Mouse (Mus musculus) urinary bladder, postnatal 36 days (tissue): ENCODE measurements around the gene Slc17a5.
A peak's percentile ranks its signal among the peaks of the same experiment; 100 is the strongest.

Experiments used
- DNase-seq, 2 experiments: peaks; one replicate each; pipeline ENCODE4 v3.0.0; 2022; ENCODE audit warnings: low spot score in 2 of 2, mixed read lengths in 1 of 2

Gene Slc17a5

DNA sequence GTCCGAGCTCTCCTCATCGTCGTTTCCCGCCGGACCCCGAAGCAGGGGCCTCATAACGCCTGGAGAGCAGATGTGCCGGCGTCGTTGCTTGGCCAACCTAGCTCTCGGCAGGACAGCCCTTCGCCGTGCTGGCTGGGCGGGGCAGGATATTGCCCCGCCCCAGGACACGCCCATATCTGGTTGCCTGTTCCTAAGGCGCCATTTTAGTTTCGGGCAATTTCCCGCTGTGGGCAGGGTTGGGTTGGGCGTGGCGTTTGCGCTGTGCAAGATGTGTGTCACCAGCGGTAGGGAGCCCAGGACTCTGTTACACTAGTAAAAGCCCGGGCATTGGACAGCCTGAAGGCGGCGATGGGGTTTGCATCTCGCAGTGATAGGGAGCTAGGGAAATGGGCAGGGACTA lies at the start of gene Slc17a5:
TSS of gene Slc17a5 (minus strand) at position 128 of the 400 bp plus-strand sequence.
- peak; percentile 93 for DNase-seq

GRCm38 (mm10) chr9:78633976-78634375 lies 46.1 kb upstream of the Slc17a5 start:
- no peak for DNase-seq

DNA sequence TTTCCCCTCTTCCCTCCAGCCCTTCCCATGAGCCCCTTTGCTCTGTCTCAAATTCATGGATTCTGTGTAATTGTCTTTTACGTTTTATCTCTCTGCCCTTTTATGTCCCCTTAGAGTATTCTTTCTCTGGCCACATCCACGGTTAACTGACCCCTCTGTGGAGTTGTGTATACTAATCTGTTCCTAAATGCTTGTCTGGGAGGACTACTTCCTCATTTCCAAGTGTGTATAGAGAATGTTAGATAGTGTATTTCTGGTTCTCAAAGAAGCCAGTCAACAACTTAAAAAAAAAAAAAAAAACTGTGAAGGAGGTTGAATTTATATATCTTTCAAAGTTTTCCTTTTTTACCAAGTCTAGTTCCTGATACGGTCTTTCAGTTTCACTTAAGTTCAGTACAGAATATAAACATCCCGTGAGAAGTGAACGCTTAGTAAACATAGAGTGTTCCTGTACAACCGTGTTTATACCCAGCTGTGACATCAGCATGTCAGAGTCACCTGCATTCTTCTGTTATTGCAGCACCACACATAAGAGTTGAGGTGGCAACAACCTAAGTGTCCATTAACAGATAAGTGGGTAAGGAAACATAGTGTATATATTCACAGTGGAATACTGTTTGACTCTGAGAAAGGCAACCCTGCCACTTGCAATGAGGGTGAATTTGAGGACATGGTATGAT lies 44.1 kb upstream of the Slc17a5 start:
- DNase-seq: no peak

DNA sequence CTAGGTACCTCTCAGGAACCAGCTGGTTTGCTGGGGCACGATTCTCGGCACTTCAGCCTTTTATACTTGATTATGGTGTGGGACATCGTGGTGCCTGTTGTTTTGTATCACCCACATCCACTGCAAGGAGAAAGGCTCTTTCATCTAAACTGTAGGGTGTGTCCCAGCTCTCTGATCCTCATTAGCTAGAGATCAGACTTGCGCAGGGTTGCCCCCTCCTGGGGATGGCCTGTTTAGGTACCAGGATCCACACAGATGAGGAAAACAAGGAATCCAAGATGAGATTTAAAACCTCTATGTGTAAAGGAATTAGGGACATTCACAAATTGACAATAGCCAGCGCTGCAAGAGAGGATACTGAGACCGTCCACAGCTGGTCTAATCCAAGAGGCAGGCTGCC lies 42.1 kb upstream of the Slc17a5 start:
- DNase-seq: no peak

DNA sequence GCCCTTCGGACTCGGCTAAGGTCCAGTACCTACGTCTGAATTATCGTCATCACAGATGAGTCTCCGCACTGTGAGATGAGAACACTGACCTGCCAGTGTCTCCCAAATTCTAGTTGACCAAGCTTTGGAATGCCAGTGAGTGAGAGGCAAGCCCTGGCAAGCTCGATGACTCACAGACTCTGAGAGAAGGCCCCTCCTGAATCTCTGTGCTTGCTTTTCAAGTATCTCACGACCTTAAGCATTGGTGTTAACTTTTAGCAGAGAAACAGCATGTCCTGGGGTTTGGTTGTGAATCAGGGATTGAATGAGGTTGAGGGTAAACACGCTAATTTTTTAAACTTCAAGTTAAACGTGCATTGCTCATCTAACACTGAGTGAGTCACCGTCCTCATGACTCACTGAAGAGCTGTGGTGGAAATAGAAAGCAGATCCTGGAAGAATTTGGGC lies 35.5 kb upstream of the Slc17a5 start:
- peak; percentile 47 to 56 for DNase-seq

DNA sequence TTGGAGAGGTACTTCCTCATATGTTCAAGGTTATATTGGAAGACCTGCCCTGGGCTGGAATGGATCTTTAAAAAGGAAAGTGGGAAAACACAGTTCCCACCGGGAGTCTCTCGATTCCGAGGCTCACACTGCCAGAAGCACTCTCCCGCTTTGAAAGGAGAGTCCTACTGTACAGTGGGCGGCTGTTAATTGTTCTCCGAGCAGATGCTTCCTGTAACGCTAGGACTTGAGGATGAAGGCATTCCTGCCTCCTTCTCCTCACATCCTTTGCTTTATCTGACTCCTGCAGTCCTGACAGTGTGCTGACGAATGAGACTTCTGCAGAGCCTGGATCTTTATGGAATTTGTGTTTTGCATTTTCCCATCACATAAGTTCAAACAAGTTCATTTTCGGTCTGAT lies 31.4 kb upstream of the Slc17a5 start:
- DNase-seq: no peak

DNA sequence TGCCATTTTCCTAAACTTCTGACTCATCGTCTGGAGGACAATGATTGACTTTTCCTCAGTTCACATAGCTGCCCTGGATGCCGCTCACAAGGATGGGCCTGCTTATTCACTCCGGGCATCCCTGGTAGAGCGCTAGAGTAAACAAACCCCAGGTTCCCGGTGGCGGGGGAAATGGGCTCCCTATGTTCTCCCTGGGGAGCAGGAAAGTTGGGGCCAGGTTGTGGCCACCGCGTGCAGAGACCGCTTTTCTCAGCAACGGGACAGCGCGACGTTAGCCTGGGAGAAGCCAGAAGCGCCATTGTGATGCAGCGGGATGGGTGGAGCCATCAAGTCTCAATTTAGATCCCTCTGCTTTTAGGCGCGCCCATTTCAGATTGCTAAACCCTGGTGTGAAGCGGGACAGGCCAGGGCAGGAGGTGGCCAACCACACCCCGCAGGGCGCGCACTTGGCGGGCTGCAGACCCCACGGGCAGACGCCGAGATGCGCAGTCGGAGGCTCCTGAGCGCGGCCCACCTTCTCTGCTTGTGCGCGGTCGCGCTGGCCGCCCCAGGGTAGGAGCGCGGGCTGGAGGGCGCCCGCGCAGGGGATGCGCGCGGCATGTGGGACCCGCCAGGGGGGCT lies 27.7 kb upstream of the Slc17a5 start, which contains the start of gene Cd109:
TSS of gene Cd109 (plus strand) at position 146 of the 621 bp plus-strand sequence.
- DNase-seq: peak; percentile 43 to 48

- DNase-seq: no peak
These were observed 26.4 kb upstream of the Slc17a5 start for GRCm38 (mm10) chr9:78614201-78614600.

DNA sequence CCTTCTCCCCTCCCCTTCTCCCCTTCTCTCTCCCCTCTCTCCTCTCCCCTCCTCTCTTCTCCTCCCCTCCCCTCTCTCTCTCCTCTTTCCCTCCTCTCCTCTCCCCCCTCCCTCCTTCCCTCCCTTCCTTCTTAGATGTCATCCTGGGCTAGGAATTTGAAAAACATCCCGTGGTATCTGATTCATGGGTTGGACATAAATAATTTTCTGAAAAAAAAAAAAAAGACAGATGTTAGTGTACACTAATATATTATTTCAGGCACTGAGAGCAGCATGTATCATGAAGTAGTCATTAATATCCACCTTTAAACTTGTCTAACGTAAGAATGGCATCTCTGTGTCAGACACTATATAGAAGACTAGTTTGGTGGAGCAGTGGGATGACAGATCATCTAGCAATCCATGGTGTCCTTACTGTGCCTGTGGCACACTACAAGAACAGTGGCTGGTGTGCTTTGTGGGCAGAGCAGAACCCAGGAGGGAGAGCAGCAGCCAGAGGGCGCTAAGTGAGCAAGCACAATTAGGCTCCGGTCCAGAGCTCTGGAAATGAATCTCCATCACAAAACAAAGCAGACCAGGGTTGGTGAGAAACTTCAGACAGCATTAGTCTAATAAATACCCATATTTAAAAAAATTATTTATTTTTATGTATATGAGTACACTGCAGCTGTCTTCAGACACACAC lies 13.3 kb upstream of the Slc17a5 start:
- peak; percentile 28 to 38 for DNase-seq

DNA sequence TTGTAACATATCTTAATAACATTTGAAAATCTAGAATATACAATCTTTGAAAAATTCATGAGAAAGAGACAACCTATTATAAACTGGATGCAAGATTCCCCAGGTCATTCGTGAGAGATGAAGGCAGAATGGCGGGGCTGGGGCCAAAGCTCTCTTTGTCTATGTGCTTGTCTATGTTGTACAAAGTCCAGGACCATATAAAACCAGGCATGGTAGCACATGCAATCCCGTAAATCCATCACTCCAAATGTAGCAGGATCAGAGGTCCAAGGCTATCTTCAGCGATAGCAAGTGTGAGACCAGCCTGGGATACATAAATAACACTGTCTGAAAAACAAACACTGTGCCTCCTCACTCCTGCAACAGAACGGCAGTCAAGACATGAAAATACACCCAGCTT lies 12.1 kb upstream of the Slc17a5 start:
- DNase-seq: no peak

GRCm38 (mm10) chr9:78596834-78597233 lies 9.0 kb upstream of the Slc17a5 start:
- peak; percentile 23 to 34 for DNase-seq

DNA sequence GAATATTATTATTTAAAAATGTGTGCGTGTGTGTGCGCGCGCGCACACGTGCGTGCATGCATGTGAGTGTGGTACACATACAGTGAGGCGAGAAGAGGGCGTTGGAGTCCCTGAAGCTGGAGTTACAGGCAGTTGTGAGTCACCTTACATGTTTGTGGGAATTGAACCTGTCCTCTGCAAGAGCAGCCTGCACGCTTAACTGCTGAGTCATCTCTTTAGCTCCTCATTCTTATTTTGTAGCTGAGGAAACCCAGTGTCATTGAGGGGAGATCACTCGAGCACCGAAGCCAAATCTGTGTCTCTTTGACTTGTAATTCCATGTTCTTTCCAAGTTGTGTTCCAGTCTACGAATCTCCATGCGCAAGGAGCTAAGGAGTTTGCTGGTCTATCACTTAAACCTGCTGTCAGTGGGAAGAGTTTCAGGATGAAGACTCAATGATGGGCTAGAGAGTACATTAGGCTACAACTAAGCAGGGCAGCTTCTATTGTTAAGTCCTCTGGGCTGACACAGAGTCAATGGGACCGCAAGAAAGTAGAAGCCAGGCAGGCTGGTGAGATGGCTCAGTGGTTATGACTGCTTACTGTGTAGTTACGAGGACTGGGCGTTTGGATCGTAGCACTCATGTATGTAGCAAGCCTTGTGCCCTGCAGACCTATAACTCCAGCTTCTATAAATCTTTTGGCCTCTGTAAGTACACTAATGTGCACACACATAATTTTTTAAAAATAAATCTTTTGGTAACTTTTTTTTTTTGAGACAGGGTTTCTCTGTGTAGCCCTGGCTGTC lies 8.1 kb upstream of the Slc17a5 start:
- no peak for DNase-seq

DNA sequence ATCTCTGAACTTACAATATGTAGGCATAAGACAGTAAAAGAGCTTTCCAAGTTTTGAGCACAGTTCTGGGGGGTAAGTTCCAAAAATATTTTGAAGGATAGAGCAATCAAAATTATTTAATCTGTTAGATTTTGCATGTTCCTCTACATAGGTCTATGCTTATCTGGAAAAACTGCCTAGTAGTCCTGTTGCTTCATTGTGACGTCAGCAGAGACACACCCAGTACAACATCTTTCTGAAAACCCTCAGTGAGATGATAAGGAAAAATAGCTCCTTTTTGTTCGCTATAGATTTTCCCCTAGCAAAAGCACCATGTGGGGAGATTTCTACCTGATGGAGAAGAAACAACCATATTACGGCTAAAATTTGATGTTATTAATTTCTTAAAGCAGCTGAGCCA lies 7.4 kb upstream of the Slc17a5 start:
- DNase-seq: no peak

GRCm38 (mm10) chr9:78590471-78590870 lies 2.6 kb upstream of the Slc17a5 start:
- DNase-seq: no peak

GRCm38 (mm10) chr9:78588411-78589033 lies 681 bp upstream of the Slc17a5 start:
- DNase-seq: peak in 1 of 2 experiments; percentile 16

- no peak for DNase-seq
These were observed 490 bp downstream of the Slc17a5 start for GRCm38 (mm10) chr9:78587218-78587883.

GRCm38 (mm10) chr9:78579644-78580396 lies 8.0 kb downstream of the Slc17a5 start:
- no peak for DNase-seq

DNA sequence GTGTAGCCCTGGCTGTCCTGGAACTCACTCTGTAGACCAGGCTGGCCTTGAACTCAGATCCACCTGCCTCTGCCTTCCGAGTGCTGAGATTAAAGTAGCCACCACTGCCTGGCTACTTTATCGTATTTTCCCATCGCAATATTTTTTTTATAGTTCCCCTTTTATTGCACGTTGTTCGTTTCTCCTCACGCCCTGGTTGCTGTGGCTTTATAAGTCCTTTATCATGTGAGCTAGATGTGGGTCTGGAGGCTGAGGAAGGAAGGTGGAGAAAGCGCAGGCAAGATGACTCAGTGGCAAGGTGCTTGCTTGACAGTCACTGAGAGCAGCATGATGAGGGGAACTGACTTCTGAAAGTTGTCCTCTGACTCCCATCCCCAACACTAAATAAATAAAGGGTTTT lies 9.0 kb downstream of the Slc17a5 start:
- no peak for DNase-seq

DNA sequence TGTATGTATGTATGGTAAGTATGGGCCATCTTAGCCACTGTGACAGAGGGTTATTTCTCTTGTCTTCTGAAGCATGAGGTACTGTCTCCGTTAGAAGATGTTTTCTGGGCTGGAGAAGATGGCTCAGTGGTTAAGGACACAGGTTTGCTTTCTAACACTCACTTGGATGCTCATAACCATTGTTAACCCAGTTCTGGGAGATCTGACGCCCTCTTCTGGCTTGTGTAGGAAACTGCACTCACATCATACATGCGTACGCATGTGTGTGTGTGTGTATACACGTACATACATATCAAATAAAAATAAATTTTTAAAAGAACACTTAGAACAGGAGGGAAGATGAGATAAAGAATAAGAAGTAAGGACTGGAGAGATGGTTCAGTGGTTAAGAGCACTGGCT lies 11.4 kb downstream of the Slc17a5 start:
- no peak for DNase-seq

DNA sequence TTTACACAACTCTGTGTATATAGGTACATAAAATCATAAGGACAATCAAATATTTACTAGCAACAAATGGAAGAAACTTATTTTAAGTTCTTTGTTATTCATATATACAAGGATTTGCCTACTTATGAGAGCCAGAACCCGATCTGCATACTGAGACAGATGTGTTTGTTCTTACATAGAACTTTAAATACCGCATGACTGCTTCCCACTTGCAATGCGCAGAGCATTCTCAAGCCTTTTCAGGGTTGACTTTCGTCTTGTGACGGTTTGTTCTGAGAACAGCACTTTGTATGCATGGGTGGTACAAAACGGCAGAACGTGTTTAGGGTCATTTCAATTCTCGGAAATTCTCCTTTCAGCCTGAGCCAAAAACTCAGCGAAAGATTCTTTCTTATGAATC lies 17.9 kb downstream of the Slc17a5 start:
- DNase-seq: no peak
